Mouse (Mus musculus): ENCODE measurements around the gene Tax1bp1.

Tax1bp1 gene

GRCm38 (mm10) chr6:52802181-52802580 is 88.7 kb downstream of the Tax1bp1 start:
- no peak for DNase-seq

GRCm38 (mm10) chr6:52805237-52805856 is 91.8 kb downstream of the Tax1bp1 start:
- no peak for DNase-seq
